Mouse (Mus musculus) lung, embryonic 16.5 days (tissue): ENCODE data around the gene Galnt18. TPM values are rescaled to one million over a fixed set of nuclear protein-coding genes. Genes with fewer than 3 reads are reported as not detected.
A peak's percentile ranks its signal among the peaks of the same experiment; 100 is the strongest.

Experiments used
- ATAC-seq: fragments of 200-750 bp; cut with Nextera tagmentation; 2 replicates; pipeline ENCODE4 v1.8.0; 2017; ENCODE audit warnings: low read depth, mild to moderate bottlenecking, moderate library complexity
- H3K27ac ChIP-seq: fragments of 300-500 bp; sonication (generic); 2 replicates; pipeline ENCODE4 v1.5.1; 2014; ENCODE audit warnings: mild to moderate bottlenecking, control low read depth, low read length
- H3K27me3 ChIP-seq: fragments of 300-500 bp; sonication (generic); 2 replicates; pipeline ENCODE4 v1.6.1; 2014; ENCODE audit warnings: low read depth, low read length, mixed read lengths; ENCODE audit not compliant: control insufficient read depth, insufficient read depth
- H3K36me3 ChIP-seq: fragments of 300-500 bp; sonication (generic); 2 replicates; pipeline ENCODE4 v1.6.1; 2014; ENCODE audit warnings: low read length; ENCODE audit not compliant: control insufficient read depth, insufficient read depth
- H3K4me1 ChIP-seq: fragments of 300-500 bp; sonication (generic); replicated peaks from 2 replicates; pipeline ENCODE4 v1.6.1; 2014; ENCODE audit warnings: low read length, mixed read lengths; ENCODE audit not compliant: control insufficient read depth, insufficient read depth
- H3K4me2 ChIP-seq: fragments of 300-500 bp; sonication (generic); 2 replicates; pipeline ENCODE4 v1.6.1; 2014; ENCODE audit warnings: low read depth, low read length, control low read depth
- H3K4me3 ChIP-seq: fragments of 300-500 bp; sonication (generic); 2 replicates; pipeline ENCODE4 v1.5.1; 2014; ENCODE audit warnings: mild to moderate bottlenecking, low read length, control low read depth
- H3K9ac ChIP-seq: fragments of 300-500 bp; sonication (generic); 2 replicates; pipeline ENCODE4 v1.6.1; 2014; ENCODE audit warnings: low read length, control low read depth
- H3K9me3 ChIP-seq: fragments of 300-500 bp; sonication (generic); 2 replicates; pipeline ENCODE4 v1.6.1; 2016; ENCODE audit warnings: low read length; ENCODE audit not compliant: control insufficient read depth
- WGBS: fragments of 180-500 bp; shearing (Covaris S2); extraction: QIAGEN DNeasy Blood & Tissue Kit; methylation state at CpG from one replicate; pipeline ENCODE4 v1.1.7; 2014; 5-methylcytosine and 5-hydroxymethylcytosine counted together
- polyA plus RNA-seq: library from polyadenylated mRNA; unstranded; fragments of >200 nt; fragmentation: Nextera tagmentation; extraction: Ambion mirVana; gene quantifications from 2 replicates; pipeline ENCODE4 v1.2.1, GENCODE M21; 2015

Galnt18 gene
- polyA plus RNA-seq, 1 experiment from 2014 or later, result 48.0 TPM

DNA sequence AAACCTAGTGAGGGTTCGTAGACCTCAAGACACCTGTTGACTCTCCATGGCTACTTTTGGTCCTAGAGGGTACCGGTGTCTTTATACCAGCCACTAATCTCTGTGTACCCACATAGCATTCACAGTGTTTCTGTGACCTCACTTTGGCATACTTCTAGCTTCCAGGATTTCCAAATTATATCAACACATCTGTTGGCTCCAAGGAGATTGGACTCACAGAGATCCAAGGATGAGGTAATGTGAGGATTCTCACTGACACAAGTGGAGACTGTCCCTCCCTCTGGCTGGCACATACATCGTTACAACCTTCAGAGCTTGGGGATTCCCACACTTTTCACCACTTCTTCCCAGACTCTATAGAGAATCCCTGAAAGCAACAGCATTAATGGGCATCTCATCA lies 173.7 kb downstream of the Galnt18 start:
- Histone ChIP-seq H3K27me3 (no peaks in the 10 kb centered on the region), H3K4me1 (no peaks in the 10 kb centered on the region), H3K4me3 (no peak overlapping the region), H3K27ac (no peak overlapping the region), H3K4me2 (no peak overlapping the region), H3K36me3 (no peaks in the 10 kb centered on the region), H3K9ac (no peak overlapping the region), H3K9me3 (no peaks in the 10 kb centered on the region)
- WGBS, result 89% methylated on average over 3 of the region's 3 CpGs
- no peak for ATAC-seq

DNA sequence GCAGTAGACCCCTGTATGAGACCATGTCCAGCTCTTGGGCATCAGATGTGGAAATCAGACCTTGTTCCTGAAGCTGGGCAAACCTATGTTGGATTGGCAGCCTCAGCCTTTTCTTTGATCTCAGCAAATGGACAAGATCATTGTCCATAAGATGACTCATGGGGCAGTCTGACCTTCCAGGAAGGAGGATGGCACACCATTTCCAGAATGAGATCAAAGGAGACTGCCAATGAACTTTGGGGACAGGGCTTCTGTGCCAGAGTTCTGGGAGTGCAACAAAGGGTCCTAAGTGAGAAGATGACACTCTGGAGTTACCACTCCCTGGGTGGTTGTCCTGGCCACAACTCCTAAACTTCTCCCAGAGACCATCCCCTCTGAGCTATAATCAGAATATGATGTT lies 174.1 kb downstream of the Galnt18 start:
- no peak overlapping the region for H3K27ac ChIP-seq
- no peaks in the 10 kb centered on the region for H3K9me3 ChIP-seq
- H3K27me3 ChIP-seq, result no peaks in the 10 kb centered on the region
- H3K4me3 ChIP-seq, result no peak overlapping the region
- H3K4me1 ChIP-seq, result no peaks in the 10 kb centered on the region
- no peak overlapping the region for H3K9ac ChIP-seq
- ATAC-seq, result no peak
- H3K36me3 ChIP-seq, result no peaks in the 10 kb centered on the region
- no peak overlapping the region for H3K4me2 ChIP-seq

DNA sequence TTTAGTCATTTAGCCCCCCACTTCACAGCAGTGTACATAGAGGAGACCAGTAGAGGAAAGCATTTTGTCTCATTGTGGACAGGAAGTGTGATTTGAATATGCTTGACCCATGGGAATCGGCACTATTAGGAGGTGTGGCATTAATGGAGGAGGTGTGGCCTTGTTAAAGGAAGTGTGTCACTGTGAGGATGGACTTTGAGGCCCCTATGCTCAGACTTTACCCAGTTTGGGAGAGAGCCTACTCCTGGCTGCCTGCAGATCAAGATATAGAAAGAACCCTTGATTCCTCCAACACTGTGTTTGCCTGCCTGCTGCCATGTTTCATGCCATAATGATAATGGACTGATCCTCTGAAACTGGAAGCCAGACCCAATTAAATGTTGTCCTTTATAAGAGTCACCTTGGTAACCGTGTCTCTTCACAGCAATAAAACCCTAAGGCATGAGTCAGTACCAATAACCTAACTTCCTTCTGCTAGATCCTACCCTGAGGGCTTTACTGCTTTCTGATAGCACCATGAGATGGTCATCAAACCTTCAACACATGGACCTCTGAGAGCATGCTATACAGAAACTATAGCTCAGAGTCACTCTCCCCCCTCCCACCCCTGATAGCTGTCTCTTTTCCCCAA lies 175.1 kb downstream of the Galnt18 start:
- no peaks in the 10 kb centered on the region for H3K27me3 ChIP-seq
- H3K4me2 ChIP-seq, result no peak overlapping the region
- no peaks in the 10 kb centered on the region for H3K9me3 ChIP-seq
- H3K4me1 ChIP-seq, result no peaks in the 10 kb centered on the region
- H3K27ac ChIP-seq, result no peak overlapping the region
- 76% methylated on average over 2 of the region's 2 CpGs for WGBS
- H3K36me3 ChIP-seq, result no peaks in the 10 kb centered on the region
- H3K4me3 ChIP-seq, result no peak overlapping the region
- ATAC-seq, result no peak
- H3K9ac ChIP-seq, result no peak overlapping the region

DNA sequence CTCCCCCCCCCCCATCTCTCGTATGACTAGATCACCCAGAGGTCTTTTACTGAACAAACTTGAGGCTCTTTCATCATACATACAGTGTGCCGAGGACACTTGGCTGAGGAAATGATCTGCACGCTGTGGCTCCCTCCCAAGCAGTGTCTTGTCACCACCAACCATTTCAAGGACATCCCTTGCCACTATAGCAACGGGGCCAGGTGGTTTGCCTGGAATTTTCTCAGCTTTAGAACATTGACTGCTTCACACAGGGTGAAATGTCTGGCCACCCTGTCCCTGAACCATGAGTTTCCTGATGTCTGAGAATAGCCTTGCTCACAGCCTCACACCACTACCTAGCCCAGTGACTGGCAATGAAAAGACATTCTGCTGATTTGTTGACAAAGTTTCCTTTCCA lies 176.6 kb downstream of the Galnt18 start:
- no peaks in the 10 kb centered on the region for H3K27me3 ChIP-seq
- no peak overlapping the region for H3K4me2 ChIP-seq
- ATAC-seq, result no peak
- no peak overlapping the region for H3K9ac ChIP-seq
- H3K4me1 ChIP-seq, result no peaks in the 10 kb centered on the region
- WGBS, result 55% methylated on average over 4 of the region's 4 CpGs
- H3K9me3 ChIP-seq, result no peaks in the 10 kb centered on the region
- H3K36me3 ChIP-seq, result no peaks in the 10 kb centered on the region
- H3K4me3 ChIP-seq, result no peak overlapping the region
- H3K27ac ChIP-seq, result no peak overlapping the region

DNA sequence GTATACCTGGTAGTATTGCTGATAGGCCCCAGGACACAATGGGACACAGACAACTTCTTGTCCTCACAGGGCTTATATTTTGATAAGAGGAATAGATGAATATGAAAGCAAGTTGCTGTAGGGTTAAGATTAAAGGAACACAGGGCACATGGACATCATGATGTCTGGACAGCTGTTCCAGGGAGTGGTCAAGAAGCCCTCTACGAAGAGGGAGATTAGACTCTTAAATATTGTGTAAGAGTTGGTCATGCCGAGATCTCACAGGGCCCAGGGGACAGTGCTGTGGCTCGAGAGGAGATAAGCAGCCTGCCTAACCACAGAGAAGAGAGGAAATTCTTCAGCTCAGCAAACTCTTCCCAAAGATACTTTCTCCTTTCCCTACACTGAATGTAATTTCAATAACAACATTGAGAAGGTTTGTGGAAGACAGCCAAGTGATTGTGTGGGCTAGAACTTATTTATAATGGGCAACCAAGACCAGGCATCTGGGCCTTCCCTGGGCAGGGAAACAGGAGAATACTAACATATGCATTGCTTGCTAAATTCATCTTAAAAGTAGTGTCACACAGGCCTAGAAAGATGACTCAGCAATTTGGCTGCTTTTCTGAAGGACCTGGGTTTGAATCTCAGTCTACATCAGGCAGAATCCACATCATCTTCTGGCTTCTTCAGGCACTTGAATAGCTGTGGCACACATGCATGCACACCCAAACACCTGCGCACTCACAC lies 178.3 kb downstream of the Galnt18 start:
- no peak overlapping the region for H3K4me2 ChIP-seq
- no peaks in the 10 kb centered on the region for H3K27me3 ChIP-seq
- no peaks in the 10 kb centered on the region for H3K4me1 ChIP-seq
- 65% methylated on average over 4 of the region's 4 CpGs for WGBS
- no peak for ATAC-seq
- H3K4me3 ChIP-seq, result no peak overlapping the region
- H3K36me3 ChIP-seq, result no peaks in the 10 kb centered on the region
- no peak overlapping the region for H3K9ac ChIP-seq
- H3K9me3 ChIP-seq, result no peaks in the 10 kb centered on the region
- H3K27ac ChIP-seq, result no peak overlapping the region

DNA sequence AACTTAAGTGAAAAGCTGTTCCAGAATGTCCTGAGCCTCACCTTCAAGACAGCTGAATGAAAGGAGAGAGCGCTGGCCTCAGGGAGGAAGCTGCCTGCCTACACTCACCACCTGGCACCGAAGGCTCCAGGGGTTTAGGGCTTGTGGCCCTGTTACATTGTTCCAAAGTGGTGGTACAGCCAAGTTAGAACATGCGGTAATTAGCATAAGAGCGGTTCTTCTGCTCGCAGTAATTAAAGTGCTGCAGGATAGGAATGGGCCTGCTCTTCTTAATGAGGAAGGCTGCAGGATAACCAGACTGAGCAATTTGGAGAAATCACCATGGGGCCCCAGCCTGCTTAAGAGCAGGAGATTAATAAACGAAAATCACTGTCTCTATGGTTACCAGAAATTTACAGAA lies 179.0 kb downstream of the Galnt18 start:
- Histone ChIP-seq H3K4me2 (no peak overlapping the region), H3K27ac (no peak overlapping the region), H3K9ac (no peak overlapping the region), H3K36me3 (no peaks in the 10 kb centered on the region), H3K27me3 (no peaks in the 10 kb centered on the region), H3K9me3 (no peaks in the 10 kb centered on the region), H3K4me1 (no peaks in the 10 kb centered on the region), H3K4me3 (no peak overlapping the region)
- 72% methylated on average over 6 of the region's 6 CpGs for WGBS
- no peak for ATAC-seq

DNA sequence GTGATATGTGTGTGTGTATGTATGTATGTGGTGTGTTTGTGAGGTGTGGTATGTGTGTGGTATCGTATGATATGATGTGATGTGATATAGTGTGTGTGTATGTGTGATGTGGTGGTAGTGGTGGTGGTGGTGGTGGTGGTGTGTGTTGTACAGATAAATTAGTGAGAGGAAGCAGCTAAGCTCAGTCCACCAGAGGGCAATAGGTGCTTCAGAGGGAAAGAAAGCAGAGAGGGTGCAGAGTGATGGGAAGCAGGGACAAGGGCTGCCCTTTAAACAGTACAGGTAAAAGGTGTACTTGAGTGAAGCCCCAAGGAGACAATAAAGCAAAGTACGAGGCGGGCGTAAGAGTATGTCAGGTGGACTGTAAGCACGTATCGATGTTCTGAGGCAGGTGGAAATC lies 186.1 kb downstream of the Galnt18 start:
- Histone ChIP-seq H3K4me1 (no peaks in the 10 kb centered on the region), H3K4me2 (no peak overlapping the region), H3K9me3 (no peaks in the 10 kb centered on the region), H3K36me3 (no peaks in the 10 kb centered on the region), H3K9ac (no peak overlapping the region), H3K4me3 (no peak overlapping the region), H3K27me3 (no peaks in the 10 kb centered on the region), H3K27ac (no peak overlapping the region)
- WGBS, result 70% methylated on average over 6 of the region's 6 CpGs
- no peak for ATAC-seq

DNA sequence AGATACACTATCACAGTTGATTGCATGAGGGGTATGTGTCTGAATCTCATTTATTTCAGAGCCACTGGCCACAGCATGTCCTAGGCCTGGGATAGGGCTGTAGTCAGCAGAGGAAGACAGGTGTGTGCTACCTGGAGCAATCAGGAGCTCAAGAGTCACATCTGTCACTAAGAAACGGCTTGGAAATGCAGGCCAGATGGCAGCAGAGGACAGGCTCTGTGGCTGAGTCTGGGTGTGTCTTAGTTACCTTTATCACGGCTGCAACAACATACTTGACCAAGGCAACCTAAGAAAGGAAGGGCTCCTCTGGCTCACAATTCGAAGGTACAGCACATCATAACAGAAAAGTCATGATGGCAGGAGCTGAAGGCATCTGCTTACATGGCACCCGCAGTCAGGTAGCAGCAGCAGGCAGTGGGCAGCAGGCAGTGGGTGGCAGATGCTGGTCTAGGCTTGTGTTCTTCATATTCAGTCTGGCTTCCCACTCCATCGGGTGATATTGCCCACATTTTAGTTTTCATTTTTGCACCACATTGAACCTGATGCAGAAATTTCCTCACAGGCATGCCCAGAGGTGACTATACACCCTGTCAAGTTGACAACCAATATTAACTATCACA lies 190.2 kb downstream of the Galnt18 start:
- no peaks in the 10 kb centered on the region for H3K27me3 ChIP-seq
- H3K27ac ChIP-seq, result no peak overlapping the region
- no peaks in the 10 kb centered on the region for H3K36me3 ChIP-seq
- ATAC-seq, result no peak
- no peaks in the 10 kb centered on the region for H3K9me3 ChIP-seq
- H3K4me2 ChIP-seq, result no peak overlapping the region
- H3K4me3 ChIP-seq, result no peak overlapping the region
- H3K9ac ChIP-seq, result no peak overlapping the region
- H3K4me1 ChIP-seq, result no peaks in the 10 kb centered on the region
- WGBS, result 61% methylated on average over 5 of the region's 5 CpGs

DNA sequence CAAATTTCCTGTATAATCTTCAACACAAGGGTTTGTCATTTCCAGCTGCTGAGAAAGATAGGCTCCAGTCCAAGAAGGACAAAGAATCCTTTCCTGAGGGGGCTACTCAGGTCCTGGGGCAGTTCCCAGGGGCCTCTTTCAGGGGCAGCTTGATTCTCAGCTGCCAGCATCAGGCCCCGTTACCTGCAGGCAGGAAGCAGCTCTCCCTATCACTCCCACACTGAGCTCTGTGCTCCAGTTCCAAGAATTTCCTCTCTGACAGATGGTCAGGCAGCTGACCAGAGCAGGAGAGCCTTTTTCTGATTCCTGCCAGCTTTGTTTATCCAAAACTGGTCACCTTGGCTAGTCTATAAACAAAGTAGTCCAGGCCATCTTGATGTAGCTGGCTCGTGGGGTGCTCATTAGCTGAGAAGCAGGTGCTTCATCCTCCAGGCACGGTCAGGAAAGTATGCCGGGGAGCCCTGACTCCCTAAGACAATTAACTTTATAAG lies 191.4 kb downstream of the Galnt18 start:
- H3K27ac ChIP-seq, result no peak overlapping the region

More for the DNA sequence above, 191.4 kb downstream of the Galnt18 start:
- Histone ChIP-seq H3K9me3 (no peaks in the 10 kb centered on the region), H3K27me3 (no peaks in the 10 kb centered on the region), H3K4me1 (no peaks in the 10 kb centered on the region), H3K4me2 (no peak overlapping the region), H3K36me3 (no peaks in the 10 kb centered on the region), H3K4me3 (no peak overlapping the region), H3K9ac (no peak overlapping the region)
- WGBS, result 45% methylated on average over 4 of the region's 4 CpGs
- ATAC-seq, result peak; percentile 47; the same call in 1 of the 2 replicates
